Mouse (Mus musculus): ENCODE results near the gene 2310039H08Rik. TPM values are rescaled to one million over a fixed set of nuclear protein-coding genes. Genes with fewer than 3 reads are reported as not detected.
A peak's percentile ranks its signal among the peaks of the same experiment; 100 is the strongest.

The 2310039H08Rik gene
- total and polyA plus RNA-seq, 2 experiments from 2014 or later: 39.2 to 59.2 TPM

DNA sequence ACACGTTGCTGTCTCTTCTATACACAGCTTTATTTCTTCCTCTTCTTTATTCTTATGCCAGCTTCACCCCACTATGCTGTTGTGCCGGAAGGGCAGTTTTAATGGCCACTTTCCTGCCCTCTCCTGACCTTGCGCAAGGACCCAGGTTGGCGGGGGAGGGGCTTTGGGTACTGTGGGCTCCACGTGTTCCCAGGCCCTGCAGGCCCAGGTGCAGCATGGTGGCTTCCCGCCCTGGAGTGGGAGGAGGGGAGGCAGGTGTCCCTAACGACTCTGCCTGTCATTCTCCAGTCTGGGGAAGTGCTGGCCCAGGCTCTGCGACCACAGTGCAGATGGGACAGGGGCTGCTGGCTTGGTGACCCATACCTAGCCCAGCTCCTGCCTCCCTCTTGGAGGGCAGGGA, 4.6 kb upstream of the 2310039H08Rik start:
- Histone ChIP-seq H3K4me2 (ENCODE audit: low read depth, low read length, poor library complexity, severe bottlenecking) (no peak overlapping the region), H3K36me3 (ENCODE audit: insufficient read depth, low read length) (no peaks in the 10 kb centered on the region), H3K4me3 (ENCODE audit: low read depth, low read length) (no peak overlapping the region), H3K9me3 (ENCODE audit: low read length) (no peaks in the 10 kb centered on the region), H3K4me1 (ENCODE audit: insufficient read depth, low read length) (no peaks in the 10 kb centered on the region), H3K9ac (replicated peaks; ENCODE audit: low read length, poor library complexity, severe bottlenecking) (no peak overlapping the region), H3K27me3 (ENCODE audit: insufficient read depth, low read length) (no peaks in the 10 kb centered on the region), H3K27ac (ENCODE audit: low read depth, low read length) (no peak overlapping the region)
- no peak for TF ChIP-seq CTCF (IDR thresholded peaks at IDR 0.05)
- DNase-seq (ENCODE audit: low spot score): no peak
- 63% methylated on average over 8 of the region's 8 CpGs for WGBS
- no peak for ATAC-seq (ENCODE audit: low FRiP score)

DNA sequence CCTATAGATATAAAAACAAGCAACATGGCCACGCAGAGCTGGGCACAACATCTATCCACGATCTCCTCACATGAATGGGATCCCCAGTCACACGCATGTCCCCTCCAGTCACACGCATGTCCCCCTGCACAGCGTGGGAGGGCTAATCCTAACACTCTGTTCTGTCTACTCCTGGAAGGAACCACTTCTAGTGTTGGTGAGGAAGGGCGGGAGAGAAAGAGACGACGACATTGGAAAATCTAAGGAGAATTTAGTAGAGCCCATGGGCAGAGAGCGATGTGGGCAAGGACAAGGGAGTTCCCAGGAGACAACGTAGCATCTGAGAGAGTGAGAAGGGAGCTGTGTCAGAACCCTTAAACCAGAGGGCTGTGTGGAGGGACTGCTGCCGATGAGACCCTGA, 1.9 kb upstream of the 2310039H08Rik start:
- Histone ChIP-seq H3K4me1 (ENCODE audit: insufficient read depth, low read length) (no peaks in the 10 kb centered on the region), H3K36me3 (ENCODE audit: insufficient read depth, low read length) (0 out of 2 replicates have a peak, but pooled peaks cover 2% of the 10 kb centered on the region), H3K27me3 (ENCODE audit: insufficient read depth, low read length) (no peaks in the 10 kb centered on the region), H3K9ac (replicated peaks; ENCODE audit: low read length, poor library complexity, severe bottlenecking) (no peak overlapping the region), H3K4me2 (ENCODE audit: low read depth, low read length, poor library complexity, severe bottlenecking) (no peak overlapping the region), H3K4me3 (ENCODE audit: low read depth, low read length) (no peak overlapping the region), H3K9me3 (ENCODE audit: low read length) (no peaks in the 10 kb centered on the region), H3K27ac (ENCODE audit: low read depth, low read length) (no peak overlapping the region)
- TF ChIP-seq CTCF (IDR thresholded peaks at IDR 0.05): no peak
- DNase-seq (ENCODE audit: low spot score) (no peak), ATAC-seq (ENCODE audit: low FRiP score) (no peak)
- WGBS: 92% methylated on average over 11 of the region's 11 CpGs

DNA sequence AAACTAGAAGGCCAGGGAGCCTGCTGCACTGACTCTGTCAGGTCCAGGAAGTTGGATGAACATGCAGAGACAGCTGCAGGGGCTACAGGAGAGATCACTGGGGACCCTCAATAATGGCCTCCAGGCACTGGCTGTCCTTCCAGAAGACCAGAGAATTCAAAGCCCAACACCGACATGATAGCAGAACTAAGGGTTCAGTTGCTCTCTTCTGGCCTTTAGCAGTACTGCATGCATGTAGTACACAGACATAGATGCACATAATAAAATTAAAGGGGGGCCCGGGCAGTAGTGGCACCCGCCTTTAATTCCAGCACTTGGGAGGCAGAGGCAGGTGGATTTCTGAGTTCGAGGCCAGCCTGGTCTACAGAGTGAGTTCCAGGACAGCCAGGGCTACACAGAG, 1.4 kb upstream of the 2310039H08Rik start:
- Histone ChIP-seq H3K9ac (replicated peaks; ENCODE audit: low read length, poor library complexity, severe bottlenecking) (no peak overlapping the region), H3K36me3 (ENCODE audit: insufficient read depth, low read length) (peaks cover 6% of the 10 kb centered on the region), H3K4me3 (ENCODE audit: low read depth, low read length) (no peak overlapping the region), H3K4me1 (ENCODE audit: insufficient read depth, low read length) (no peaks in the 10 kb centered on the region), H3K4me2 (ENCODE audit: low read depth, low read length, poor library complexity, severe bottlenecking) (no peak overlapping the region), H3K27me3 (ENCODE audit: insufficient read depth, low read length) (no peaks in the 10 kb centered on the region), H3K9me3 (ENCODE audit: low read length) (no peaks in the 10 kb centered on the region), H3K27ac (ENCODE audit: low read depth, low read length) (no peak overlapping the region)
- 86% methylated on average over 4 of the region's 4 CpGs for WGBS
- ATAC-seq (ENCODE audit: low FRiP score): no peak
- TF ChIP-seq CTCF (IDR thresholded peaks at IDR 0.05): peak; percentile 41
- no peak for DNase-seq (ENCODE audit: low spot score)

DNA sequence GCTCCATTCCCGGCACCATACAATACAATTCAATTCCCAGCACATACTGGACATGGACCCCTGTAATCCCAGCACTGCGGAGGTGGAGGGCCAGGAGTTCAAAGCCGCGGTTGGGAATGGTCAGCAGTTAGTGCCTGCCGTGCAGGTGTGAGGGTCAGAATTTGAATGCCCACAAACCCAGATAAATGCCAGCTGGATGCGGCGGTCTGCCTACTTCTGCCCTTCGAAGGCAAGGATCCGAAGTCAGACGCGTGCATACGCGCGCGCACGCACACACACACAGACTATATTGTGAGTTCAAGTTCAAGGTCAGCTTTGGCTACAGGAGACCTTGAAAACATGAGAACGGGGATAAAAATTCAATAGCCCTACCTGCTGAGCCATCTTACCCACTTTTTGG, 819 bp upstream of the 2310039H08Rik start:
- TF ChIP-seq CTCF (IDR thresholded peaks at IDR 0.05): no peak

DNA sequence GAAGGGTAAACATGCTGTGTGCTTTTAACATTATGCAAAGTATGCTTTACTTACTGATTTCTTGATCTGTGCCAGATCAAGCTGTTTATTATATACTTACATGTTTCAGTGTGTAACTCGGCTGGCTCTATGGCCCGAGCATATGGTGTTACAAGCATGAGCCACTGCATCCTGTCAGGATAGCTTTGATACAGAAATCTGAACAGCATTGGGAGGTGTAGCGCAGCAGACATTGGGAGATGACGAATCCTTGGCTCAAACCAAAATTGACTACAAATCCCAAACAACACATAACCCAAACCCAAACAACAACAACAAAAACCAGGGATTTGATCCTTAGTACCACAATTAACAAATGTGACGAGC, 414 bp upstream of the 2310039H08Rik start:
- no peaks in the 10 kb centered on the region for H3K27me3 ChIP-seq (ENCODE audit: insufficient read depth, low read length)
- WGBS: 8% methylated on average over 5 of the region's 5 CpGs
- TF ChIP-seq CTCF (IDR thresholded peaks at IDR 0.05): no peak
- DNase-seq (ENCODE audit: low spot score) (no peak), ATAC-seq (ENCODE audit: low FRiP score) (peak; percentile 66)
- peak overlapping the region; percentile 80 for H3K4me3 ChIP-seq (ENCODE audit: low read depth, low read length)
- H3K4me1 ChIP-seq (ENCODE audit: insufficient read depth, low read length): no peaks in the 10 kb centered on the region
- no peaks in the 10 kb centered on the region for H3K9me3 ChIP-seq (ENCODE audit: low read length)
- peak overlapping the region; percentile 93 for H3K4me2 ChIP-seq (ENCODE audit: low read depth, low read length, poor library complexity, severe bottlenecking)
- H3K9ac ChIP-seq (replicated peaks; ENCODE audit: low read length, poor library complexity, severe bottlenecking): peak overlapping the region; percentile 76
- peaks cover 12% of the 10 kb centered on the region for H3K36me3 ChIP-seq (ENCODE audit: insufficient read depth, low read length)
- peak overlapping the region; percentile 80 for H3K27ac ChIP-seq (ENCODE audit: low read depth, low read length)

More for the DNA sequence above, 819 bp upstream of the 2310039H08Rik start:
- peaks cover 12% of the 10 kb centered on the region for H3K36me3 ChIP-seq (ENCODE audit: insufficient read depth, low read length)
- H3K4me1 ChIP-seq (ENCODE audit: insufficient read depth, low read length): no peaks in the 10 kb centered on the region
- no peaks in the 10 kb centered on the region for H3K27me3 ChIP-seq (ENCODE audit: insufficient read depth, low read length)
- peak overlapping the region; percentile 80 for H3K4me3 ChIP-seq (ENCODE audit: low read depth, low read length)
- WGBS: 64% methylated on average over 17 of the region's 17 CpGs
- peak overlapping the region; percentile 76 for H3K9ac ChIP-seq (replicated peaks; ENCODE audit: low read length, poor library complexity, severe bottlenecking)
- DNase-seq (ENCODE audit: low spot score) (no peak), ATAC-seq (ENCODE audit: low FRiP score) (no peak)
- H3K9me3 ChIP-seq (ENCODE audit: low read length): no peaks in the 10 kb centered on the region
- H3K4me2 ChIP-seq (ENCODE audit: low read depth, low read length, poor library complexity, severe bottlenecking): peak overlapping the region; percentile 93
- H3K27ac ChIP-seq (ENCODE audit: low read depth, low read length): 0 out of 2 replicates have a peak overlapping the region, but pooled peaks have one; percentile 80

- Histone ChIP-seq H3K9me3 (ENCODE audit: low read length) (no peaks in the 10 kb centered on the region), H3K9ac (replicated peaks; ENCODE audit: low read length, poor library complexity, severe bottlenecking) (peak overlapping the region; percentile 76; the same call in 1 of the 2 replicates), H3K27ac (ENCODE audit: low read depth, low read length) (0 out of 2 replicates have a peak overlapping the region, but pooled peaks have one; percentile 80), H3K4me3 (ENCODE audit: low read depth, low read length) (peak overlapping the region; percentile 80), H3K4me2 (ENCODE audit: low read depth, low read length, poor library complexity, severe bottlenecking) (peak overlapping the region; percentile 93), H3K36me3 (ENCODE audit: insufficient read depth, low read length) (peaks cover 23% of the 10 kb centered on the region), H3K27me3 (ENCODE audit: insufficient read depth, low read length) (no peaks in the 10 kb centered on the region), H3K4me1 (ENCODE audit: insufficient read depth, low read length) (no peaks in the 10 kb centered on the region)
- DNase-seq (ENCODE audit: low spot score) (peak; percentile 41), ATAC-seq (ENCODE audit: low FRiP score) (no peak)
- TF ChIP-seq CTCF (IDR thresholded peaks at IDR 0.05): peak; percentile 43; the same call in 1 of the 2 replicates
- 7% methylated on average over 19 of the region's 20 CpGs for WGBS
Observed at GRCm38 (mm10) chr17:46773278-46774130, 1.1 kb downstream of the 2310039H08Rik start.
